Mouse (Mus musculus) adrenal gland, adult 2 months (tissue): ENCODE results near the gene Colgalt2. TPM values are rescaled to one million over a fixed set of nuclear protein-coding genes. Genes with fewer than 3 reads are reported as not detected.
"Not testable (repeated sequence)": the region's sequence is repeated elsewhere in the genome, so short reads cannot be mapped to it uniquely, and the experiment has no call there.

Experiments used
- DNase-seq: peaks from one replicate; pipeline ENCODE4 v3.0.0; 2021
- long read RNA-seq: library from polyadenylated mRNA; stranded (forward); transcript quantifications from one replicate; pipeline ENCODE4 v2.0.0, GENCODE M21; 2021
- polyA plus RNA-seq: library from polyadenylated mRNA; depleted of rRNA; stranded (reverse); fragments of >200 nt; gene quantifications from 2 replicates; pipeline ENCODE4 v1.2.3, GENCODE M21; 2012; rRNA removed
- total RNA-seq, 2 experiments: library from RNA; stranded (reverse); gene quantifications; 2 replicates each; pipeline ENCODE4 v1.2.3; 2021

Gene Colgalt2
- total RNA-seq (1 to 10 TPM; 3.0 to 3.8 TPM), polyA plus RNA-seq (3.9 and 5.2 TPM in 2 replicates)
- long read RNA-seq, full-length matches to known transcripts, result 1 of 1 reads
- long read RNA-seq, partial matches to known transcripts, result 0 of 1 reads
- long read RNA-seq, other reads (novel, unspliced or antisense), result 0 of 1 reads

- DNase-seq, result peak; percentile 68
Observed at GRCm38 (mm10) chr1:152399790-152400555, at the start of gene Colgalt2. TSS of gene Colgalt2 (plus strand) at chr1:152399830.

- DNase-seq, result no peak
Observed at GRCm38 (mm10) chr1:152356721-152357120, 42.9 kb upstream of the Colgalt2 start.

- DNase-seq, result no peak
Observed at GRCm38 (mm10) chr1:152368311-152369088, 31.1 kb upstream of the Colgalt2 start.

- DNase-seq, result peak; percentile 62
Observed at GRCm38 (mm10) chr1:152369139-152369538, 30.5 kb upstream of the Colgalt2 start.

- DNase-seq, result peak; percentile 58
Observed at GRCm38 (mm10) chr1:152378311-152378710, 21.3 kb upstream of the Colgalt2 start.

- DNase-seq, result no peak
Observed at GRCm38 (mm10) chr1:152384589-152384988, 15.0 kb upstream of the Colgalt2 start.

GRCm38 (mm10) chr1:152385693-152386092 lies 13.9 kb upstream of the Colgalt2 start:
- DNase-seq, result not testable (repeated sequence)

GRCm38 (mm10) chr1:152386188-152386835 lies 13.3 kb upstream of the Colgalt2 start, which contains the start of gene Tsen15:
TSS of gene Tsen15 (minus strand) at chr1:152386688.
- peak; percentile 93 for DNase-seq

- no peak for DNase-seq
Observed at GRCm38 (mm10) chr1:152389271-152389670, 10.4 kb upstream of the Colgalt2 start.

- DNase-seq, result no peak
Observed at GRCm38 (mm10) chr1:152394137-152394536, 5.5 kb upstream of the Colgalt2 start.

- no peak for DNase-seq
Observed at GRCm38 (mm10) chr1:152394956-152395515, 4.6 kb upstream of the Colgalt2 start.

- no peak for DNase-seq
Observed at GRCm38 (mm10) chr1:152398708-152399107, 922 bp upstream of the Colgalt2 start.

GRCm38 (mm10) chr1:152400556-152401540 lies 1.2 kb downstream of the Colgalt2 start:
- DNase-seq, result no peak

GRCm38 (mm10) chr1:152407021-152407946 lies 7.7 kb downstream of the Colgalt2 start:
- DNase-seq, result no peak

GRCm38 (mm10) chr1:152409356-152409755 lies 9.7 kb downstream of the Colgalt2 start:
- no peak for DNase-seq

GRCm38 (mm10) chr1:152410657-152411056 lies 11.0 kb downstream of the Colgalt2 start:
- DNase-seq, result peak; percentile 25

GRCm38 (mm10) chr1:152413116-152413515 lies 13.5 kb downstream of the Colgalt2 start:
- DNase-seq, result no peak

GRCm38 (mm10) chr1:152413961-152414360 lies 14.3 kb downstream of the Colgalt2 start:
- DNase-seq, result no peak

GRCm38 (mm10) chr1:152414451-152414850 lies 14.8 kb downstream of the Colgalt2 start:
- DNase-seq, result no peak
